Mouse (Mus musculus) hindbrain, embryonic 12.5 days (tissue): ENCODE measurements around the gene Fkbp4. TPM values are rescaled to one million over a fixed set of nuclear protein-coding genes. Genes with fewer than 3 reads are reported as not detected.

ENCODE experiments used
- polyA plus RNA-seq: library from polyadenylated mRNA; unstranded; fragments of >200 nt; fragmentation: Nextera tagmentation; extraction: Ambion mirVana; gene quantifications from 2 replicates; pipeline ENCODE4 v1.2.1, GENCODE M21; 2016

Fkbp4 gene
- polyA plus RNA-seq, 1 experiment from 2014 or later, result 439 TPM

Other genes starting within 250 kb of the Fkbp4 start
- 2.4 TPM in 2 replicates for gene Tead4, start 137.9 kb downstream of the Fkbp4 start, polyA plus RNA-seq
- 22.0 and 22.2 TPM in 2 replicates for gene Tulp3, start 82.8 kb downstream of the Fkbp4 start, polyA plus RNA-seq
- 138 and 142 TPM in 2 replicates for gene Rhno1, start 75.8 kb downstream of the Fkbp4 start, polyA plus RNA-seq
- gene Foxm1, start 75.7 kb downstream of the Fkbp4 start, polyA plus RNA-seq, result 36.1 and 40.3 TPM in 2 replicates
- gene Tex52, start 63.2 kb downstream of the Fkbp4 start, polyA plus RNA-seq, result 0.65 and 0.76 TPM in 2 replicates
- not detected in 2 replicates for gene Gm44596, start 63.2 kb downstream of the Fkbp4 start, polyA plus RNA-seq
- 4.1 and 5.6 TPM in 2 replicates for gene Nrip2, start 39.4 kb downstream of the Fkbp4 start, polyA plus RNA-seq
- 33.4 and 37.7 TPM in 2 replicates for gene Itfg2, start 13.7 kb downstream of the Fkbp4 start, polyA plus RNA-seq
- gene Pzp, start 88.0 kb upstream of the Fkbp4 start, polyA plus RNA-seq, result not detected in 2 replicates
- gene A2ml1, start 142.9 kb upstream of the Fkbp4 start, polyA plus RNA-seq, result not detected in 2 replicates
- gene Klrb1a, start 184.9 kb upstream of the Fkbp4 start, polyA plus RNA-seq, result not detected in 2 replicates
- gene Clec2h, start 223.7 kb upstream of the Fkbp4 start, polyA plus RNA-seq, result not detected in 2 replicates